Mouse (Mus musculus) megakaryocyte, adult 5-6 weeks (primary cell): ENCODE measurements around the gene Styxl1. TPM values are rescaled to one million over a fixed set of nuclear protein-coding genes. Genes with fewer than 3 reads are reported as not detected.

Experiments used
- ATAC-seq: 2 replicates; pipeline ENCODE4 v1.8.0; 2016; ENCODE audit warnings: mild to moderate bottlenecking, inconsistent platforms; ENCODE audit not compliant: poor library complexity, severe bottlenecking
- total RNA-seq, 2 experiments: library from RNA; stranded (forward) in 1 of 2; stranded (reverse) in 1 of 2; fragments of 153-499, 151-499 nt in 1 of 2; fragments of 221-1000, 200-1000 nt in 1 of 2; gene quantifications; 2 replicates each; pipeline versions ENCODE4 v1.2.3 to v1.2.4; 2015 to 2017

Styxl1 gene
- total RNA-seq, 2 experiments from 2014 or later = 0.18 TPM; not detected in 1

DNA sequence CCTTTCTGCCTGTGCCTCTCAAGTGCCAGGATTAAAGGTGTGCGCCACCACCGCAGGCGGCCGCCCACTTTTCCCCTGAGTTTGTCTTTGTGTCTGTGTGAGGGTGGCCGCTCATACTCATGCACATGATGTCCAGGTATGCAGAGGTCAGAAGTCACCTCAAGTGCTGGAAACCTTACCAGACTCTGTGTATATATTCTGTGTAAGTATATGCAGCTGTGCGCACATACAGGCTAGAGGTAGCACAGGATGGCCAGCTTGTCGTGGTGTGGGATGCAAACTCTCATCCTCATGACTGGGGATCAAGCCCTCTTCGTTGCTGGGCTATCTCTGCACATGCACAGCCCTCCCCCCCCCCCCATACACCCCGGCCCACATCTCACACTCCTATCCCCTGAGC is 50.3 kb downstream of the Styxl1 start:
- no peak for ATAC-seq

DNA sequence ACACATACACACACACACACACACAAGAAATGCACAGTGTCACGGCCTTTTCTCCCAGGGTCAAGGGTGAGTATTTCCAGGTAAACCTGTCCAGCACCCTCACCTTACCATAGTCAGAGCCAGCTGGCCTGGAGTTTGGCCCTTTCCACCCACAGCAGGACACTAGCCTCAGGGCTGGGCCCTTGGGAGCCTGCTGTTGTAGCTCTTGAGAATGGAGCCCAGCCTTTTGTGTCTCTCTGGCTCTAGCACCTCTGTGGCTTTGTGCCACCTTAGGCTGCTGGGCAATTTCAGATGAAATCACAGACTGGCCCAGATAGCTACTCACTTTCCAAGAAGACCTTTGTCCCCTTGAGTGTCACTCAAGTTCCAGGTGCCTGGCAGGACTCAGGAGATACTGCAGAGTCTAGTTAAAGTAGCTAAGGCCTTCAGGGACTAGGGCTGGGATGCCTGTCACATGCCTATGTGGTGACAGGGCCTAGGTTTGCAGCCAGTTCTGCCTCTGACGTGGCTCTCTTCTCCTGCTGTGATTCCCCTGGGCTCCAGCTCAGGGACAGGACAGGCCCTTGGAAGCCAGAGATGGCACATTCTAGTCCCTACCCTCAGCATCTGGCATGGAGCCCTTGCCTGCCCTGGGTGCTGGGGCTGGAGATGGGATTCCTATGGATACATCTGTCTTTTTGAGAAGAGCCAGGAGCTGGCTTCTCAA is 51.4 kb downstream of the Styxl1 start:
- no peak for ATAC-seq

DNA sequence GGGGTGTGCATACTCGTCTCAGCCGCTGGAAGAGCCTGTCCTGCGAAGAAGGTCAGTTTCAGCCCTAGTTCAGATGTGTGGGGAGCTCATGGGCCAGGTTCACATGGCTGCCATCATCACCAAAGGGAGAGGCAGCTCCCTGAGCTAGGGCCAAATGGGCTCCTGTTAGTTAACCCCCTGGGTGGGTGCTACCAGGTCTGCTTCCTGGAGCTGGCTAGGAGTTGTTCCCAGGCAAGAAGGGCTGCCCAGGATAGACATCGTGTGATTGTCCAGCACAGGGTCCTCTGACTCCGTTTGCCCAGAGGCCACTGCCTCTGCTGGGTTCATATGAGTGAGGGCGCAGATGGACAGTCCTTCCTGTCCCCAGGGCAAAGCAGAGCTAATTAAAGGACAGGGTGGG is 52.2 kb downstream of the Styxl1 start:
- ATAC-seq = no peak

DNA sequence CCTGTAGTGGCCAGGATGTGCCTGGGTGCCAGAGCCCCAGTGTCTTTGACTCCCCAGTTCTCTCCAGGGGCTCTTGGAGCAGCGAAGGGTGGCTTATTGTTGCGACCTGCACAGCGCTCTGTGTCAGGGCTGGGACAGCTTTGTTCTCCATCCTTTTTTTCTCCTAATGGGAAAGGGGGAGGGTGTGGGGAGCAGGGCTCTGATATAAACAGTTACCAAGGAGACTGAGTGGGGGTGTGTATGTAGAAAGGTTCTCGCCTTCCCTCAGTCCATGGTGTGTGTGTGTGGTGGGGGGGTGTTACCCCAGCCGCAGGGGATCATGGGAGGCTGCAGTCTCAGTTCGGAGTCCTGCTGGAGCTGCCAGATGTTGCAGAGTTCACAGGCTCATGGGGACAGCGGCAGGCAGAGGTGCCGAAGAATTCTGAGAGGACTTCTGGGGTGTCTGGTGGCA is 52.8 kb downstream of the Styxl1 start:
- ATAC-seq = no peak

DNA sequence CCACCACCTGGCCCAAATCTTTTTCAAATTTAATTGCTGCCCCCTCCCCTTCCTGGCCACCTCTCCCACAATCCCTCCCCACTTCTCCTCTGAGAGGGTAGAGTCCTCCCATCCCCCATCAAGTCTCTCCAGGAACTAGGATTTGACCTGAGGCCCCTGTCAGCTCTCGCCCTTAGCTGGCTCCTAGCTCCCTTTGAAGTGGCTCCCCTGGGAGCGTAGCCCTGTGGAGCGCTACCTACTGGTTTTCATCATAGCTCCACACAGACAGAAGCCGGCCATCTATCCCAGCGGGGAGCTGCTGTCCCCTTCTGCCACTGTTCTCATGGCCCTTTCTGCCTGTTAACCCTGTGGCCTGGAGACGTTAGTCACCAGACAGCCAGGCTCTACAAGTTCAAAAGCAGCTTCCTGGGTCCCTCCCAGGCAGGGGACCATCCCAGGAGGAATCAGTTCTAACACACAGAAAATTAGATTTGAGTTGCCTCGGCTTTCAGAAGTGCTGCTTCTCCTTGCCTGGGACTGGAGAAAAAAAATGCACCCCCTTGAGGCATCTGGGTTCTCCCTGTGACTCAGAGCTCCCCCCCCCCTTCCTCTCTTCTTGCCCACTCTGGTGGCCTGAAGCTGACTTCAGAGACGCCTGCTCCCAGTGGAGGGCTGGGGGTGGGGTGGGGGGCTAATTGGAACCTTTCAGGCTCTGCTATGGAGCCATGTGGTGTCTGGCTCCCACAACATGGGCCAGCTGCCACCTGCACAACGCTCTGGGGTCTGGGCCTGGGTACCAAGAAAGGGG is 53.5 kb downstream of the Styxl1 start:
- no peak for ATAC-seq

DNA sequence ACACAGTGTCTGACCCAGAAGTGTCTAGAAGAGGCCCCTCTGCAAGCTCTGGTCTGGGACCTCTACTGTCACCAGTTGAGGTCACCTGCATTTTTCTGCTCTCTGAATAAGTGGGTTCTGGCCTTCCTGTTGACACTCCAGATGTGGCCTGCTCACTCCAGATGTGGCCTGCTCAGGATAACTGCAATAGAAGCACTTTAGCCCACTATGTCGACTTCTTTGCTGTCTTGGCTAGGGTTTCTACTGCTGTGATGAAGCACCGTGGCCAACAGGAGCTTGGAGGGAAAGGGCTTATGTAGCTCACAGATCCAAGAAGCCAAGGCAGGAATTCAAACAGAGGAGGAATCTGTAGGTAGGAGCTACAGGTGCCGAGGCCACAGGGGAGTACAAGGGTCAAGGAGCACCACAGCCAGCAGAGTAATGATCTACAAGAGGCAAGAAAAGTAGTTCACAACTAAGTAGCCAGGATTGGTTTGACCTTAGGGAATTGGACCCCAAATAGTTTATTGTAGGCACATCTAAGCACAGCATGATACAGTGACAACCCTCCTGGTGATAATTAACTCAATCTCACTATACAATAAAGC is 54.9 kb downstream of the Styxl1 start:
- no peak for ATAC-seq

- no peak for ATAC-seq
Measured at GRCm38 (mm10) chr5:135722121-135722520, 56.1 kb downstream of the Styxl1 start.

- ATAC-seq = no peak
Measured at GRCm38 (mm10) chr5:135721076-135721475, 57.1 kb downstream of the Styxl1 start.

GRCm38 (mm10) chr5:135720121-135720520 is 58.1 kb downstream of the Styxl1 start:
- ATAC-seq = no peak

DNA sequence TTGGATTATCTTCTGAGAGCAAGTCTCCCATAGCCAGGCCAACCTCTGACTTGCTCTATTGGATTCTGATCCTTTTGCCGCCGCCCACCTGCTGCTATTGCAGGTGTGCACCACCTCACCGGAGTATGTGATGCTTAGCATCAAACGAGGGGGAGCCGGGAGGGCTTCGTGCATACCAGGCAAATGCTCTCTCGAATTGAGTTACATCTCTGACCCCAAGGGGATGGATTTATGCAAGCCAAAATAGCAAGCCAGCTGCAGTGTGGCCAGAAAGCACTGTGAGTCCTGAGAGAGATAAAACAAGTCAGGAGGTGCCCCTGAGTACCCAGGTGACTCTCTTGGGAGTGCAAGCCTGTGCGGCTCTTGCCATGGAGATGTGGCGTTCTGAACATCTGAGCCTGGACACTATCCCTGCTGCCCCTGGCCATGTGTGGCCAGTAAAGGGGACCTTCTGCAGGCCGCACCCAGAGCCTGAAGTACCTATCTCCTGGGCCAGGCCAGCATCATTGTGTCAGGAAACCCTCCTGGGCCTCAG is 58.5 kb downstream of the Styxl1 start:
- no peak for ATAC-seq

DNA sequence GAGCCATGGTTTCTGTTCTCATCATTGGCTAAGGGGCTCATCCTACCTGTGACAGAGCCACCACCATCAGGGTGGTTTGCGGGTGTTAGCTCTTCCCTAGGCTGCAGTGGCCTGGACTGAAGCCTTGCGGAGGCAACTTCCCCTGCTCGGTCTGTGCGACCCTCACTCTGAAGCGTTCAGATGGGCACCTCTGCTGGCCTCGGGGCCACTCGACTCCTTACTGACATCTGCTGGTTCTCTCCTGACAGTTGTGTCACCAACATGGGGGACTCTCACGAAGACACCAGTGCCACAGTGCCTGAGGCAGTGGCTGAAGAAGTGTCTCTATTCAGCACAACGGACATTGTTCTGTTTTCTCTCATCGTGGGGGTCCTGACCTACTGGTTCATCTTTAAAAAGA is 62.6 kb downstream of the Styxl1 start:
- no peak for ATAC-seq

DNA sequence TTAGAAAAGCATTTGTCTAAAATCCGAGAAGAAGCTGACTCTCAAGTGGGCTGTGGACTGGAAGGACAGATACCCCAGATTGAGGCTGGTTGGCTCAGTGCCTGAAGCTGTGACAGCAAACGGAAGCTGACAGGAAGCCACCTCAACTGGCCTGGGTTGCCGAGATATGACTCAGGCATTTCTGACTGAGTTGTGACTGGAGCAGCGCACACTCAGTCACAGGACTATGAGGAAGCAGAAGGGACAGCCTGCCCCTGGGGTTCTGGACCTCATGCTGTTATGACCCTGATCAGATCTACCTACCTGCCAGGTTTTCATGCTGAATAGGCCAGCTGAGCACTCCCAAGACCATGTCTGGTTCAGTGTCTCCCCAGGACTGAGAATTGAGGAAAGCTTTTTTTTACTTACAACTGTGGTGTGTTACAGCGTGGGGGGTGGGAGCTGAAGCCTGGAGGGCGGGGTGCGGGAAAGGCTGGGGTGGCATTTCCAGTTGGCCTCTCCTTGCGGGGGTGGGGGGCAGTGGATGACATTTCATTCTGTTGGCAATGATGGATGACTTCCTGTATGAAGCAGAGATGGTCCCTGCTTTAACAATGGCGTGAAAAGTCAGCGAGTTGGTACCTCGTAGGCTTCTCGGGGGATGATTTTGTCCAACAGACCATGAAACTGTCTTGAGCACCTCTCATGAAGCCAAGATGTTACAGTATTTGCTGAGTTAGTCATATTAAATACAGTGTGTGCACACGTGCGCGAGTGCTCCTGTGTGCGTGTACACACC is 64.6 kb downstream of the Styxl1 start:
- ATAC-seq = peak; percentile 93

DNA sequence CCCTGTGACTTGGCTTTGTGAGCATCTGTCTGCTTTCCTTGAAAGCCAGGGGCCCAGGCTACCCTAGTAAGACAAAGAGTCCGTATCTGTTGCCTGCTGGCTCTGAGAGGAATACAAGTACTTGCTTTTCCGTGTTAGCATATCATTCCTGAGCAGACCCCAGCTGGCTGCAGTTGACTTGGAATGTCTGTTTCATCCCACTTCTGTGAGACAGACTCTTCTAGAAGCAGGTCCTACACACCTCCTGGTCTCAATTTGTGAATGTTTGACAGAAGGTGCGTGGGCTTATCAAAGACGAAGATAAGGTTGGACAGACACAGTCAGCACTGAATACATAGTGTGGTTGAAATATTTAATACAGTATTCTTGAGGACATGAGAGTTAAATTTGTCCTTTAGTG is 65.4 kb downstream of the Styxl1 start:
- ATAC-seq = no peak

GRCm38 (mm10) chr5:135711582-135712355 is 66.4 kb downstream of the Styxl1 start:
- ATAC-seq = no peak

DNA sequence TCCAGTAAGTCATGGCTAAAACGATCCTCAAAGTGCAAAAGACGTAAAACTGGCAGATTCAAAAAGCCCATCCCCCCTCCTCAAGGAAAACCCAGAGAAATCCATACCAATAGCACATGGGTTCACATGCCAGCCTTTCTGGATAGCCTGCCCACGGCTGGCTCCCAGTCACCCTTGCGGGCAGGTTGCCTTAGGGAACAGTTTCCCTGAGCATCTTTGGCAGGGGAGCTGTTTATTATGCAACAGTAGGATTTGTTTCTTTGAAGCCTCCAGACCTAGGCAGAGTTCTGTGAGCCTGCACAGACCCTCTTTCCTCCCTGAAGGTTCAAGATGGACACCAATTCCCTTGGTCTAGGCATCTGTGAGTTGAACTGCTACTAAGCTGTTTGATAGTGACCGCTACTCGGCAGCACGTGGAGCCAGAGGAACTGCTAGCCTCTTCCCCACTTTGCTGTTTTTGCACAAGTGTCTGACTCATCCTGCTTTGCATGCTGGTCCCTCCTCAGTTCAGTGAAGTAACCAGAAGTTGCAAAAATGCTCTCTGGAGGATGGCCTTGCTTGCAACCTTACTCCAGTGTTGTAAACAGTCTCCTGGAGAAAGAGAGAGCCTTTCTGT is 67.5 kb downstream of the Styxl1 start:
- peak; percentile 76 for ATAC-seq

GRCm38 (mm10) chr5:135709716-135710115 is 68.5 kb downstream of the Styxl1 start:
- ATAC-seq = no peak

GRCm38 (mm10) chr5:135707855-135708254 is 70.3 kb downstream of the Styxl1 start:
- ATAC-seq = peak; percentile 79

DNA sequence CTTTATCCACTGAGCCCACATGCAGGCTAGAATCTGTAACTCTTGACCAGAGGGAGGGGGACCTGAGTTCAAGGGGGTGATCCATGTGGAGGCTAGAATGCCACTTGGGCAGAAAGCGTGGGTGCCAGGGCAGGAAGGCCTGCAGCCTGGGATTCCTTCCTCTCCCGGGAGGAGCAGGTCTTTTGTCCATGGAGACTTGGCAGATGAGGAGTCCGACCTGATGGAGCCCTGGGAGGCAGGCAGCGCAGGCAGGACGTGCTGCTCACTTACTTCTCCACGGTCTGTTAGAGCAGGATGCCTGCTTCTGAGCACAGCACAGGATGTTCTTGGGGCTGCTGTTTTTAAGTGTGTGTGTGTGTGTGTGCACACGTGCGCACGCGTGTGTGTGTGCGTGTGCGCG is 71.1 kb downstream of the Styxl1 start:
- no peak for ATAC-seq

DNA sequence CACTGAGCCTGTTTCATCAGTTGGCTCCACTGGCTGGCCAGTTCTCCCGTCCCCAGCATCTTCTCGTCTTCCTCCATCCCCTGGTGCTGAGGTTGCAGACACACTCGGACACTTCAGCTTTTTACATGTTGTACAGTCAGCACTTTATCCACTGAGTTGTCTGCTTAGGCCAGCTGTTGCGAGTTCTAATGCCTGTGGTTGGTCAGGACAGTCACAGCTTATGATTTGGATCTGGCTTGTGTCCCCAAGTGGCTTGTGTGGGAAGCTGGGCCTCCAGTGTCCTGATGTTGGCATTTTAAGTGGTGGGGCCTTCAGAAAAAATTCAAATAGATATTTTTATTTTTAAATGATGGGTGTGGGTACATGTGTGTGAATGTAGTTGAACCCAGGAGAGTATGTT is 72.8 kb downstream of the Styxl1 start:
- ATAC-seq = no peak

DNA sequence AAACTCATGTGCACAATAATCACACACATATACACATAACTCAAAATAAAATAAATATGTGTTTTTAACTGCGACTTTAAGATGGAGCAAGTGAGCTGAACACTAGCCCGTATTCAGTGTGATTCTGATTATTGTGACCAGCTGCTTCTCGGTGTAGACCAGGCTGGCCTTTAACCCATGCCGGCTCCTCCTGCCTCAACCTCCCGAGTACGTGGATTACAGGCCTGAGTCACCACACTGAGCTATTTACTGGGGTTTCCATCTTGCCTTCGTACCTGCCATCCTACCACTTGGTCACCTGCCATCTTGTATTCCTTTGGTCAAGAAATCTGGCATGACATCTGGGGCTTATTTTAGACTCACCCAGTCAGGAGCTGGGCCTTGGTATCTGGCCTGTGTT is 74.8 kb downstream of the Styxl1 start:
- ATAC-seq = no peak
